Mouse (Mus musculus): ENCODE results near the gene Olfr609. TPM values are rescaled to one million over a fixed set of nuclear protein-coding genes. Genes with fewer than 3 reads are reported as not detected.

The Olfr609 gene
- not detected for polyA plus RNA-seq (2017; shearing (Covaris generic))

GRCm38 (mm10) chr7:103497962-103498361, at the start of gene Olfr609:
TSS of gene Olfr609 (minus strand) at chr7:103498062.

GRCm38 (mm10) chr7:103542617-103543016, 44.8 kb upstream of the Olfr609 start, which contains the start of gene Olfr612:
TSS of gene Olfr612 (minus strand) at chr7:103542717.

GRCm38 (mm10) chr7:103520746-103521145, 22.9 kb upstream of the Olfr609 start, which contains the start of gene Olfr611:
TSS of gene Olfr611 (minus strand) at chr7:103520846.

GRCm38 (mm10) chr7:103512022-103512421, 14.2 kb upstream of the Olfr609 start, which contains the start of gene Olfr610:
TSS of gene Olfr610 (minus strand) at chr7:103512122.

GRCm38 (mm10) chr7:103469577-103469976, 28.3 kb downstream of the Olfr609 start, which contains the start of gene Olfr608:
TSS of gene Olfr608 (plus strand) at chr7:103469877.

GRCm38 (mm10) chr7:103448746-103449145, 49.1 kb downstream of the Olfr609 start, which contains the start of gene Olfr606:
TSS of gene Olfr606 (plus strand) at chr7:103449046.

GRCm38 (mm10) chr7:103445339-103445738, 52.5 kb downstream of the Olfr609 start, which contains the start of gene Olfr605:
TSS of gene Olfr605 (minus strand) at chr7:103445439.

Other genes with a start within 250 kb of the Olfr609 start
- not detected for gene Usp17ld, start 245.6 kb downstream of the Olfr609 start, polyA plus RNA-seq (2017; shearing (Covaris generic))
- 0.27 TPM for gene Olfr596, start 192.4 kb downstream of the Olfr609 start, polyA plus RNA-seq (2017; shearing (Covaris generic))
- not detected for gene Olfr597, start 181.7 kb downstream of the Olfr609 start, polyA plus RNA-seq (2017; shearing (Covaris generic))
- gene Olfr598, start 174.5 kb downstream of the Olfr609 start, polyA plus RNA-seq (2017; shearing (Covaris generic)): not detected
- gene Olfr599, start 162.1 kb downstream of the Olfr609 start, polyA plus RNA-seq (2017; shearing (Covaris generic)): not detected
- gene Olfr600, start 148.4 kb downstream of the Olfr609 start, polyA plus RNA-seq (2017; shearing (Covaris generic)): not detected
- not detected for gene Olfr601, start 135.4 kb downstream of the Olfr609 start, polyA plus RNA-seq (2017; shearing (Covaris generic))
- gene Olfr603, start 111.9 kb downstream of the Olfr609 start, polyA plus RNA-seq (2017; shearing (Covaris generic)): not detected
- not detected for gene Usp17lc, start 83.0 kb downstream of the Olfr609 start, polyA plus RNA-seq (2017; shearing (Covaris generic))
- gene Olfr605, start 52.6 kb downstream of the Olfr609 start, polyA plus RNA-seq (2017; shearing (Covaris generic)): not detected
- gene Olfr606, start 49.0 kb downstream of the Olfr609 start, polyA plus RNA-seq (2017; shearing (Covaris generic)): not detected
- gene Olfr607, start 33.9 kb downstream of the Olfr609 start, polyA plus RNA-seq (2017; shearing (Covaris generic)): 0.09 TPM
- gene Olfr608, start 28.2 kb downstream of the Olfr609 start, polyA plus RNA-seq (2017; shearing (Covaris generic)): not detected
- not detected for gene Olfr610, start 14.1 kb upstream of the Olfr609 start, polyA plus RNA-seq (2017; shearing (Covaris generic))
- not detected for gene Olfr611, start 22.8 kb upstream of the Olfr609 start, polyA plus RNA-seq (2017; shearing (Covaris generic))
- not detected for gene Olfr612, start 44.7 kb upstream of the Olfr609 start, polyA plus RNA-seq (2017; shearing (Covaris generic))
- gene Olfr613, start 50.0 kb upstream of the Olfr609 start, polyA plus RNA-seq (2017; shearing (Covaris generic)): not detected
- gene Olfr615, start 58.0 kb upstream of the Olfr609 start, polyA plus RNA-seq (2017; shearing (Covaris generic)): not detected
- gene Olfr616, start 71.1 kb upstream of the Olfr609 start, polyA plus RNA-seq (2017; shearing (Covaris generic)): not detected
- not detected for gene Olfr617, start 75.0 kb upstream of the Olfr609 start, polyA plus RNA-seq (2017; shearing (Covaris generic))
- gene Olfr618, start 92.0 kb upstream of the Olfr609 start, polyA plus RNA-seq (2017; shearing (Covaris generic)): not detected
- not detected for gene Olfr619, start 102.5 kb upstream of the Olfr609 start, polyA plus RNA-seq (2017; shearing (Covaris generic))
- gene Olfr620, start 114.5 kb upstream of the Olfr609 start, polyA plus RNA-seq (2017; shearing (Covaris generic)): not detected
- gene Olfr622, start 144.6 kb upstream of the Olfr609 start, polyA plus RNA-seq (2017; shearing (Covaris generic)): not detected
- not detected for gene Olfr623, start 165.6 kb upstream of the Olfr609 start, polyA plus RNA-seq (2017; shearing (Covaris generic))
- gene Olfr624, start 173.1 kb upstream of the Olfr609 start, polyA plus RNA-seq (2017; shearing (Covaris generic)): not detected
- not detected for gene Olfr625-ps1, start 184.7 kb upstream of the Olfr609 start, polyA plus RNA-seq (2017; shearing (Covaris generic))
- gene Olfr243, start 216.6 kb upstream of the Olfr609 start, polyA plus RNA-seq (2017; shearing (Covaris generic)): not detected
- not detected for gene Olfr628, start 232.3 kb upstream of the Olfr609 start, polyA plus RNA-seq (2017; shearing (Covaris generic))
- gene Olfr629, start 246.9 kb upstream of the Olfr609 start, polyA plus RNA-seq (2017; shearing (Covaris generic)): not detected

Data from effector memory CD4-positive, alpha-beta T cell, adult 5 months (primary cell).